Mouse (Mus musculus) limb, embryonic 13.5 days (tissue): ENCODE results near the gene Als2cl. TPM values are rescaled to one million over a fixed set of nuclear protein-coding genes. Genes with fewer than 3 reads are reported as not detected.

Source experiments
- ATAC-seq: fragments of 200-750 bp; cut with Nextera tagmentation; 2 replicates; pipeline ENCODE4 v1.8.0; 2017; ENCODE audit warnings: low read depth, moderate number of reproducible peaks, moderate TSS enrichment; ENCODE audit not compliant: low FRiP score
- H3K27ac ChIP-seq: fragments of 300-500 bp; sonication (generic); 2 replicates; pipeline ENCODE4 v1.5.1; 2015; ENCODE audit warnings: inconsistent platforms, mild to moderate bottlenecking, moderate library complexity
- H3K27me3 ChIP-seq: fragments of 300-500 bp; sonication (generic); 2 replicates; pipeline ENCODE4 v1.6.1; 2015; ENCODE audit warnings: mild to moderate bottlenecking, inconsistent platforms
- H3K36me3 ChIP-seq: fragments of 300-500 bp; sonication (generic); 2 replicates; pipeline ENCODE4 v1.6.1; 2015; ENCODE audit warnings: inconsistent platforms, mild to moderate bottlenecking, moderate library complexity
- H3K4me1 ChIP-seq: fragments of 300-500 bp; sonication (generic); 2 replicates; pipeline ENCODE4 v1.6.1; 2015; ENCODE audit warnings: inconsistent platforms
- H3K4me2 ChIP-seq: fragments of 300-500 bp; sonication (generic); replicated peaks from 2 replicates; pipeline ENCODE4 v1.6.1; 2015; ENCODE audit warnings: inconsistent platforms, mild to moderate bottlenecking, moderate library complexity
- H3K4me3 ChIP-seq: fragments of 300-500 bp; sonication (generic); 2 replicates; pipeline ENCODE4 v1.5.1; 2015; ENCODE audit warnings: moderate library complexity, mild to moderate bottlenecking, inconsistent platforms
- H3K9ac ChIP-seq: fragments of 300-500 bp; sonication (generic); 2 replicates; pipeline ENCODE4 v1.6.1; 2015; ENCODE audit warnings: mild to moderate bottlenecking, inconsistent platforms
- H3K9me3 ChIP-seq: fragments of 300-500 bp; sonication (generic); 2 replicates; pipeline ENCODE4 v1.6.1; 2016; ENCODE audit warnings: inconsistent platforms
- WGBS: fragments of 180-500 bp; shearing (Covaris S2); methylation state at CpG from one replicate; pipeline ENCODE4 v1.1.7; 2015; 5-methylcytosine and 5-hydroxymethylcytosine counted together
- polyA plus RNA-seq: library from polyadenylated mRNA; unstranded; fragments of >200 nt; fragmentation: Nextera tagmentation; extraction: Ambion mirVana; gene quantifications from 2 replicates; pipeline ENCODE4 v1.2.1, GENCODE M21; 2015

The Als2cl gene
- polyA plus RNA-seq, 1 experiment from 2014 or later = 1.4 TPM

- Histone ChIP-seq H3K9me3 (no peaks in the 10 kb centered on the region), H3K4me1 (no peaks in the 10 kb centered on the region), H3K4me2 (no peak overlapping the region), H3K36me3 (no peaks in the 10 kb centered on the region), H3K4me3 (no peak overlapping the region), H3K27ac (no peak overlapping the region), H3K9ac (no peak overlapping the region), H3K27me3 (no peaks in the 10 kb centered on the region)
- ATAC-seq = no peak
- 87% methylated on average over 12 of the region's 12 CpGs for WGBS
Measured at GRCm38 (mm10) chr9:110933850-110934437, 54.3 kb downstream of the Als2cl start.

- no peak overlapping the region for H3K4me3 ChIP-seq
- H3K27me3 ChIP-seq = no peaks in the 10 kb centered on the region
- no peak overlapping the region for H3K27ac ChIP-seq
- no peak overlapping the region for H3K9ac ChIP-seq
- H3K4me2 ChIP-seq = no peak overlapping the region
- no peaks in the 10 kb centered on the region for H3K9me3 ChIP-seq
- WGBS = 81% methylated on average over 7 of the region's 7 CpGs
- H3K36me3 ChIP-seq = no peaks in the 10 kb centered on the region
- ATAC-seq = no peak
- no peaks in the 10 kb centered on the region for H3K4me1 ChIP-seq
Measured at GRCm38 (mm10) chr9:110935941-110936340, 56.3 kb downstream of the Als2cl start.

GRCm38 (mm10) chr9:110937506-110938490 is 58.1 kb downstream of the Als2cl start:
- no peak overlapping the region for H3K4me3 ChIP-seq
- H3K9me3 ChIP-seq = no peaks in the 10 kb centered on the region
- H3K27ac ChIP-seq = no peak overlapping the region
- no peaks in the 10 kb centered on the region for H3K36me3 ChIP-seq
- no peaks in the 10 kb centered on the region for H3K4me1 ChIP-seq
- no peak overlapping the region for H3K4me2 ChIP-seq
- no peak for ATAC-seq
- 63% methylated on average over 12 of the region's 12 CpGs for WGBS
- no peak overlapping the region for H3K9ac ChIP-seq
- H3K27me3 ChIP-seq = no peaks in the 10 kb centered on the region

DNA sequence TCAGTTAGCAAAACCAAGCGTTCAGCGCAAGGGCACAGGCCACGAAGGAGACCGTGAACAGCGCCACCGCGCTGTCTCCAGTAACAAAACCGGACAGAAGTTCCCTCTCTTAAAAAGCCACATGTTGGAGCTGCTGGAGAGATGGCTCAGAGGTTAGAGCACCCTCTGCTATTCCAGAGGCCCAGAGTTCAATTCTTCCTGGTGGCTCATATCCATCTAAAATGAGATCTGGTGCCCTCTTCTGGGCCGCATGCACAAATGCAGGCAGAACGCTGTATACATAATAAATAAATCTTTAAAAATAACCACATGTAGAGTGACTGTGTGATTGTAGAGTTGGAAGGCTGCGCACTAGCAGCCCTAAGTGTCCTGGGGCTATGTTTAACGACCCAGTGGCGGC is 64.6 kb downstream of the Als2cl start:
- H3K27me3 ChIP-seq = peaks cover 59% of the 10 kb centered on the region
- no peak overlapping the region for H3K27ac ChIP-seq
- no peaks in the 10 kb centered on the region for H3K9me3 ChIP-seq
- 37% methylated on average over 13 of the region's 13 CpGs for WGBS
- ATAC-seq = no peak
- H3K4me3 ChIP-seq = no peak overlapping the region
- H3K36me3 ChIP-seq = no peaks in the 10 kb centered on the region
- H3K9ac ChIP-seq = no peak overlapping the region
- no peak overlapping the region for H3K4me2 ChIP-seq
- H3K4me1 ChIP-seq = peaks cover 6% of the 10 kb centered on the region; the same call in 1 of the 2 replicates

GRCm38 (mm10) chr9:110945343-110945742 is 65.7 kb downstream of the Als2cl start:
- H3K27me3 ChIP-seq = peaks cover 61% of the 10 kb centered on the region
- WGBS = 6% methylated on average over 18 of the region's 18 CpGs
- H3K27ac ChIP-seq = no peak overlapping the region
- H3K4me2 ChIP-seq = no peak overlapping the region
- peaks cover 6% of the 10 kb centered on the region; the same call in 1 of the 2 replicates for H3K4me1 ChIP-seq
- no peak for ATAC-seq
- no peaks in the 10 kb centered on the region for H3K9me3 ChIP-seq
- no peak overlapping the region for H3K4me3 ChIP-seq
- no peak overlapping the region for H3K9ac ChIP-seq
- H3K36me3 ChIP-seq = no peaks in the 10 kb centered on the region

DNA sequence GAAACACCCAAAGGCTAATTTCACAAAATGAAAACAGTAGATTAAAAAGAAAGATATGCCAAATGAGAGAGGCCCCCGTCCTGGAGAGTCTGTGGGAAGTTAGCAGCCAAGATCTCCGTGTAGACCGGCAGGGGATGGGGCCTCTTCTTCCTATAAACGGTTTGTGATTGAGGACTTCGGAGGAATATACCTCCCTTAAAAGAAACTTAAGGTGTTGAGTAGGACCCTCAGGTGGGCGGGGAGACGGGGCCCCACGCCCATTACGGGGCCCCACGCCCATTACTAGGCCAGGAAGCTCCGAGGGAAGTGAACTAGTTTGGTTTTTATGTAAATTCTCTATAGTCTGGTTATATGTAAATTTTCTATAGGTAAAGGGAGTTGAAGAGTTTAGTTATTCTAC is 66.3 kb downstream of the Als2cl start, which contains the start of gene Tdgf1:
TSS of gene Tdgf1 (minus strand) at position 233 of the 400 bp plus-strand sequence.
- whole genome bisulfite sequencing = 8% methylated on average over 11 of the region's 11 CpGs
- H3K4me2 ChIP-seq = peak within 1 kb of the TSS; percentile 40
- H3K36me3 ChIP-seq = no peaks in the 10 kb centered on the region
- no peak for ATAC-seq
- H3K9me3 ChIP-seq = no peaks in the 10 kb centered on the region
- no peak within 1 kb of the TSS for H3K27ac ChIP-seq
- H3K27me3 ChIP-seq = peaks cover 61% of the 10 kb centered on the region
- H3K9ac ChIP-seq = no peak within 1 kb of the TSS
- peak within 1 kb of the TSS; percentile 7; the same call in 1 of the 2 replicates for H3K4me3 ChIP-seq
- peaks cover 6% of the 10 kb centered on the region; the same call in 1 of the 2 replicates for H3K4me1 ChIP-seq

DNA sequence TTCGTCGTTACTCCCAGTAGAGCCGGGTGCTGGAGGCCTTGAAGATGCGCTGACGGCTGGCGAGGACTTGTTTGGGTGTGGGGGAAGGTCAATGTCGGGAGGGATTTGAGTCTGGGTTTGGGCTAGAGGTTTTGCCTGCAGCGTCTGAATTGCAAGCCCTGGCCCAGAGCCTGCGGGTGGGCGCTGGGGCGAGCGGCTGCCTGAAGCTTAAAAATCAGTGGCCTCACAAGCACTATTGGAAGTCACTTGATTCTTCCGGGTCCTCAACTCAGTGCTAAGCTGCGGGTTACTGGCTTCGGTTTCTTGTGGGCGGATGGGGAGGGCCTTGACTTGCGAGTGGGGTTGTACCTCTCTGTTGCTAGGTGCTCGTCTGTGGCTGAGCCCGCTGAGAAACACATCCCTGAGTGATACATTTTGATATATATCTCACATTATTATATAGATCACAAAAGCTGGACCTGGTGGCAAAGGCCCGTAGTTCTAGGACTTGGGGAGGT is 66.9 kb downstream of the Als2cl start:
- H3K4me2 ChIP-seq = peak overlapping the region; percentile 40
- no peak overlapping the region for H3K9ac ChIP-seq
- H3K27me3 ChIP-seq = peaks cover 67% of the 10 kb centered on the region
- 7% methylated on average over 20 of the region's 20 CpGs for WGBS
- H3K36me3 ChIP-seq = no peaks in the 10 kb centered on the region
- H3K9me3 ChIP-seq = no peaks in the 10 kb centered on the region
- peaks cover 6% of the 10 kb centered on the region; the same call in 1 of the 2 replicates for H3K4me1 ChIP-seq
- no peak overlapping the region for H3K27ac ChIP-seq
- ATAC-seq = no peak
- H3K4me3 ChIP-seq = peak overlapping the region; percentile 7; the same call in 1 of the 2 replicates

GRCm38 (mm10) chr9:110947261-110947661 is 67.6 kb downstream of the Als2cl start:
- Histone ChIP-seq H3K27me3 (peaks cover 74% of the 10 kb centered on the region), H3K4me1 (peaks cover 6% of the 10 kb centered on the region; the same call in 1 of the 2 replicates), H3K4me3 (no peak overlapping the region), H3K9me3 (no peaks in the 10 kb centered on the region), H3K36me3 (no peaks in the 10 kb centered on the region), H3K4me2 (0 out of 2 replicates have a peak overlapping the region, but pooled peaks have one; percentile 40), H3K27ac (no peak overlapping the region), H3K9ac (no peak overlapping the region)
- WGBS = 8% methylated on average over 6 of the region's 6 CpGs
- ATAC-seq = no peak

- no peak overlapping the region for H3K4me2 ChIP-seq
- WGBS = 36% methylated on average over 6 of the region's 6 CpGs
- H3K4me1 ChIP-seq = peaks cover 6% of the 10 kb centered on the region; the same call in 1 of the 2 replicates
- H3K4me3 ChIP-seq = no peak overlapping the region
- no peak for ATAC-seq
- H3K27me3 ChIP-seq = peaks cover 80% of the 10 kb centered on the region
- H3K9me3 ChIP-seq = no peaks in the 10 kb centered on the region
- no peaks in the 10 kb centered on the region for H3K36me3 ChIP-seq
- no peak overlapping the region for H3K9ac ChIP-seq
- H3K27ac ChIP-seq = no peak overlapping the region
Measured at GRCm38 (mm10) chr9:110947900-110948299, 68.2 kb downstream of the Als2cl start.

DNA sequence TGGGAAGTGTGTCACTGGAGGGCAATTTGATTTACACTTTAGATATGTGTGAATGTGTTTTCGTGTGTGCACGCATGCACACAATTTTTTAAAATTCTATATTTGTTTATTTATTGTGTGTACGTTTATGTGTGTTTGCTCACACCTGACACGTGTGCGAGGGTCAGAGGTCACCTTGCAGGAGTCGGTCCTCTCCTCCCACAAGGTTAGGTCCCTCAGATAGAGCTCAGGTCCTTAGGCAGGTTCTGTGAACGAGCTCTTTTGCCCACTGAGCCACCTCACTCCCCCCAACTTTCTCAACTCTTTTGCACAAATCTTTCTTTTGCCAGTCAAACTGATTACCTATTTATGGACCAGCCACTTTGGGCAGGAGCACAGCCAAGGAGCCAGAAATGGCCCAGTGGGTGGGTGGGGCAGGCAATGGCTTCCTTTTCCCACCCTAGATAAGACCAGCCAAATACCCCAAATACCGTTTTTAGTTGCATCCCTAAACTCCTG is 69.2 kb downstream of the Als2cl start:
- ATAC-seq = no peak
- H3K9me3 ChIP-seq = no peaks in the 10 kb centered on the region
- WGBS = 48% methylated on average over 8 of the region's 8 CpGs
- no peak overlapping the region for H3K4me2 ChIP-seq
- peaks cover 83% of the 10 kb centered on the region for H3K27me3 ChIP-seq
- H3K36me3 ChIP-seq = no peaks in the 10 kb centered on the region
- H3K4me1 ChIP-seq = peaks cover 10% of the 10 kb centered on the region; the same call in 1 of the 2 replicates
- no peak overlapping the region for H3K27ac ChIP-seq
- no peak overlapping the region for H3K9ac ChIP-seq
- no peak overlapping the region for H3K4me3 ChIP-seq

DNA sequence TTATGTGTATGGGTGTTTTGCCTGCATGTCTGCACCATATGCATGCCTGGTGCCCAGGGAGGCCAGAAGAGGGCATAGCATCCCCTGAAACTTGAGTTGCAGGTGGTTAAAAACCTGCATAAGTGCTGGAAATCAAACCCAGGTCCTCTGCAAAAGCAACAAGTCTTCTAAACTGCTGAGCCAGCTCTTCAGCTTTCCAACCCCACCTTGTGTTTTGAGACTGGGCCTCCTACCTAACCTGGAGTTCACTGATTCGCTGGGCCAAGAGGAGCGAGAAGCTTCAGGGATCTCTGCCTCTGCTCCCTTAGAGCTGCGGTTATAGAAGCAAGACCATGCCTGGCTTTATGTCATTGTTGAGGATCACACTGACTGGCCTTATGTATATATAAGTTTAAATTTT is 70.4 kb downstream of the Als2cl start:
- Histone ChIP-seq H3K4me2 (no peak overlapping the region), H3K27me3 (peaks cover 82% of the 10 kb centered on the region), H3K36me3 (no peaks in the 10 kb centered on the region), H3K4me1 (peaks cover 12% of the 10 kb centered on the region), H3K4me3 (no peak overlapping the region), H3K9me3 (no peaks in the 10 kb centered on the region), H3K27ac (no peak overlapping the region), H3K9ac (no peak overlapping the region)
- ATAC-seq = no peak
- 95% methylated on average over 3 of the region's 3 CpGs for WGBS
